Mouse (Mus musculus) small intestine, adult 2 months (tissue): ENCODE measurements at regions not wholly inside any gene's neighbourhood (a gene's known extent, or its start where the extent isn't known, plus 50 kb on each side); places are given as distances from the start of the nearest gene placed in this dataset.

Experiments
- CTCF ChIP-seq: fragments of 200-500 bp; IDR thresholded peaks from 2 replicates; pipeline ENCODE4 v1.5.1; 2012; ENCODE audit warnings: low read depth, mild to moderate bottlenecking, control low read depth, inconsistent platforms, low read length, moderate library complexity, mixed read lengths; ENCODE audit not compliant: insufficient replicate concordance, insufficient read length; ENCODE audit errors: extremely low read depth
- POLR2A ChIP-seq: fragments of 200-500 bp; IDR thresholded peaks from 2 replicates; pipeline ENCODE4 v1.6.1; 2012; ENCODE audit warnings: low read depth, mild to moderate bottlenecking, control low read depth, inconsistent platforms, low read length, moderate library complexity

DNA sequence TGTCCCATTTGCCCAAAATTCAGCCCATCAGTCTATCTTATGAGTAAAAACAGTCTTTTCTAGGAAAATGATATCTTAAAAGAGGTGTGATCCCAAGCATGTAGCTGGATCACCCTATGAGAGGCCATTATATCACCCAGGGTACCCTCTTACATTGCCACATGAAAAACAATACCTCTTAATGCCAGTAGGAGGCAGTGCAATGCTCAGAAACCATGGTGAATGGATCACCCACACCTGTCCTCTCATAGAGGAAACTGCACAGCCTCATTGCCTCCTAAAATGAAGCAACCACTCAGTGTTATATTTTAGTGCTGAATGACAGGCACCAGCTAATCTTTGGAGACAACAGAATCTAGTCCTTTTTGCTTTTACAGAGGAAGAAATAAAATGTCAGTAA is 114.0 kb upstream of the Nxt1 start:
- no peak for TF ChIP-seq POLR2A
- TF ChIP-seq CTCF = no peak
